Mouse (Mus musculus): ENCODE results near the gene Slc5a10. TPM values are rescaled to one million over a fixed set of nuclear protein-coding genes. Genes with fewer than 3 reads are reported as not detected.

Slc5a10 gene
- polyA plus RNA-seq, 1 experiment from 2014 or later, result 0.13 TPM

DNA sequence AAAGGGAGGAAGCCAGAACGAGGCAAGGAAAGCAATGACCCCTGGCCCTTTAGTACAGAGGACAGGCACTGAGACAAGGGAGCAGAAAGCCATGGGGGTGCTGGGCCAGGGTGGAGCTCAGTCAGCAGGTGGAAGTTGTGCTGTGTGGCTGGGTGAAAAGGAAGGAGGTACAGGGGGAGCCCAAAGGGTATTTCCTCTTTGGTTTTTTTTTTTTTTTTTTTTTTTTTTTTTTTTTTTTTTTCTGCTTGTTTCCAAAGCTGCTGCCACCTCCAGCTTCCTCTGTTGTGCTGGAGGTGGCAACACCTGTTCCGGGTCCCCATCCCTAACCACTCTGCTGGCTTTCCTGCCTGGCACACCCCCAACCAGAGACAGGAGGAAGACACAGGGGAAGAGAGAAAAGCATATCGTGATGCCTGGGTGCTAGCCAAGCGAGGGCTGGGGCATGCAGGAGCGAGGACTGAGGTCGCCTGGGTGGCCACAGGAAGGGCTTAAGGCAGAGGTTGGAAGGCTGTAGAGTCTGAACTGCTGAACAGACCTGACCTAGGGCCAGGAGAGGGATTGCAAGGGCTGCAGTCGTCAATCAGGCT is 59.7 kb downstream of the Slc5a10 start:
- Histone ChIP-seq H3K9me3 (ENCODE audit: control insufficient read depth) (no peaks in the 10 kb centered on the region), H3K9ac (ENCODE audit: low read depth, low read length) (no peak overlapping the region), H3K4me3 (ENCODE audit: low read depth, low read length) (no peak overlapping the region), H3K27me3 (replicated peaks; ENCODE audit: control insufficient read depth, insufficient read depth, low read length) (no peaks in the 10 kb centered on the region), H3K36me3 (ENCODE audit: control insufficient read depth, insufficient read depth) (no peaks in the 10 kb centered on the region), H3K27ac (ENCODE audit: low read depth, low read length) (no peak overlapping the region), H3K4me1 (replicated peaks; ENCODE audit: control insufficient read depth, insufficient read depth, low read length) (no peaks in the 10 kb centered on the region), H3K4me2 (replicated peaks; ENCODE audit: low read depth) (no peak overlapping the region)
- ATAC-seq, result no peak
- no peak for TF ChIP-seq CTCF (IDR thresholded peaks at IDR 0.05; ENCODE audit: low read depth)
- WGBS, result 71% methylated on average over 7 of the region's 7 CpGs

DNA sequence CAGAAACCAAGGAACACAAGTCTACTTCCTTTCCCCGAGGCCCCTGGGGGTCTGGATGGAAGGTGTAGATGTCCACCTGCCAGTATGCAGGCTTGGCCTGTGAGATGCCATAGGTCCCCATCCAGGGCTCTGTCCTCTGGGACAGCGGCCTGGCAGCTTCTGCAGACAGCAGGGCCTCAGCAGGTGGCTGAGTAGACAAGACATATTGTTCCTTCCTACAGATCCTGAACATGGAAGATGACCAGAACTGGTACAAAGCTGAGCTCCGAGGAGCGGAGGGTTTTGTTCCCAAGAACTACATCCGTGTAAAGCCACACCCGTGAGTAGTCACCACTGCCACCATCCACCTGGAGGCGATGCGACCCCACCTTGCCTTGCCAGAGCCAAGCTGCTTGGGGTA is 60.6 kb downstream of the Slc5a10 start:
- Histone ChIP-seq H3K9ac (ENCODE audit: low read depth, low read length) (no peak overlapping the region), H3K4me3 (ENCODE audit: low read depth, low read length) (no peak overlapping the region), H3K36me3 (ENCODE audit: control insufficient read depth, insufficient read depth) (no peaks in the 10 kb centered on the region), H3K27me3 (replicated peaks; ENCODE audit: control insufficient read depth, insufficient read depth, low read length) (no peaks in the 10 kb centered on the region), H3K4me1 (replicated peaks; ENCODE audit: control insufficient read depth, insufficient read depth, low read length) (no peaks in the 10 kb centered on the region), H3K27ac (ENCODE audit: low read depth, low read length) (no peak overlapping the region), H3K4me2 (replicated peaks; ENCODE audit: low read depth) (no peak overlapping the region), H3K9me3 (ENCODE audit: control insufficient read depth) (no peaks in the 10 kb centered on the region)
- no peak for TF ChIP-seq CTCF (IDR thresholded peaks at IDR 0.05; ENCODE audit: low read depth)
- ATAC-seq, result no peak
- 90% methylated on average over 8 of the region's 8 CpGs for WGBS

DNA sequence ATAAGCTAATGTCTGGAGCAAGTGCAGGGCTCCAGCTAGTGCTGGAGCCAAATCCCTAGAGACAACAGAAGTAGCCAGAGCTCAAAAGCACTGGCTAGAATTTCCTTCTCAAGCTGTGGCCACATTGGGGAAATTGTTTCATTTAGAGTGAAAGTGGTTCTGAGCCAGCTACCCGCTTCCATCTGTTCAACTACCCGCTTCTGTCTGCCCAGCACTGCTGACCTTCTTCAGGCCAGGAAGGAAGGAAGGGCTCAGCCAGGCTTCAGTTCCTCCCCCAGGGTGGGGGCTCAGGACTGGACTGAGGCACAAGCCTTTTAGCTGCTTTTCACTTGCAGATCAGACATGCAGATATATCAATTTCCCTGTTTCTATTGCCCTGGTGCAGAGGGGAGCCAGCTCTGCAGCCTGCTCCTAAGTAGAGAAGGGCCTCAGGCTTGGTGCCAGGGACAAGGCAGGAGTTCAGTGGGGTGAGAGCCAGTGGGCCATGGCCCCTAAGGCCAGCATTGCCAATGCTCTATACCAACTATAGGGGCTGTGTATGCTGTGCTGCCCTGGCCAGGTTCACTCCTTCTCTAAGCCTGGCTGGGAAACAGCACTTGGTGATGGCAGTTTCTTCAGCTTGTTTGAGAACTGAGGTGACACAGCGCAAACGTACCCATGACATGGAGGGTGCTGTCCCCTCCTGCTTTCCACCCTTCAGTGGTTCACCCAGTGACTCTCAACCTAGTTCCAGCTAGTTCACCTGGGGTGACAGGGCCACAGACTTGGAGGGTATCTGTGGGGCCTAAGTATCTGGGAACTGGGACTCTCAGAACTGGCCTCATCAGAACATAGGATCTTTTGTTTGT is 61.4 kb downstream of the Slc5a10 start:
- Histone ChIP-seq H3K9ac (ENCODE audit: low read depth, low read length) (no peak overlapping the region), H3K27ac (ENCODE audit: low read depth, low read length) (no peak overlapping the region), H3K27me3 (replicated peaks; ENCODE audit: control insufficient read depth, insufficient read depth, low read length) (no peaks in the 10 kb centered on the region), H3K4me2 (replicated peaks; ENCODE audit: low read depth) (no peak overlapping the region), H3K9me3 (ENCODE audit: control insufficient read depth) (no peaks in the 10 kb centered on the region), H3K4me1 (replicated peaks; ENCODE audit: control insufficient read depth, insufficient read depth, low read length) (no peaks in the 10 kb centered on the region), H3K36me3 (ENCODE audit: control insufficient read depth, insufficient read depth) (no peaks in the 10 kb centered on the region), H3K4me3 (ENCODE audit: low read depth, low read length) (no peak overlapping the region)
- TF ChIP-seq CTCF (IDR thresholded peaks at IDR 0.05; ENCODE audit: low read depth), result no peak
- 77% methylated on average over 4 of the region's 4 CpGs for WGBS
- no peak for ATAC-seq

DNA sequence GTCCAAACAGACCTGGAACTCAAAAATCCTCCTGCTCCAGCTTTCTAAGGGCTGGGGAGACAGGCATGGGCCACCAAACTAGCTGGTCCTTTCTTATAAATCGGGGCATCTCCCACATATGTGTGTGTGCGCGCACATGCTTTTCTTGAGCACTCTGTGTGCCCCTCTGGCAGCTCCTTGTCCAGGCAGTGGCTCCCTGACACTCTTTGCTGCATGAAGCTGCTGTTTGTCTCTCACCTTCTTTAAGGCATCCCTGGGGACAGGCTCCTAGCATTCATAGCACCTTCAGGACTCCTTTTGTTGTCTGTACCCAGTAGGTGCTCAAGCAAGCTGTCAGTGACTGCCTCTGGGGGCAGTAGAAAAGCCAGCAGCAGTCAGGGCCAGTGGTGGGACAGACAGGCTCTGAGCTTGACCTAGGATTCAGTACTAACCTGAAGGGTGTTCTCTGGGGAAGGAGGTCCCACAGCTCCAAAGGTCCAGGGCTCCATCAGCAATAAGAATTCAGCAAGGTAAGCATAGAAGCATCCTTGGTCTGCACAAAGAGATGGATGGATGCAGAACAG is 62.2 kb downstream of the Slc5a10 start:
- Histone ChIP-seq H3K27me3 (replicated peaks; ENCODE audit: control insufficient read depth, insufficient read depth, low read length) (no peaks in the 10 kb centered on the region), H3K4me3 (ENCODE audit: low read depth, low read length) (no peak overlapping the region), H3K9me3 (ENCODE audit: control insufficient read depth) (no peaks in the 10 kb centered on the region), H3K4me1 (replicated peaks; ENCODE audit: control insufficient read depth, insufficient read depth, low read length) (no peaks in the 10 kb centered on the region), H3K36me3 (ENCODE audit: control insufficient read depth, insufficient read depth) (no peaks in the 10 kb centered on the region), H3K9ac (ENCODE audit: low read depth, low read length) (no peak overlapping the region), H3K27ac (ENCODE audit: low read depth, low read length) (no peak overlapping the region), H3K4me2 (replicated peaks; ENCODE audit: low read depth) (no peak overlapping the region)
- TF ChIP-seq CTCF (IDR thresholded peaks at IDR 0.05; ENCODE audit: low read depth), result no peak
- WGBS, result 91% methylated on average over 3 of the region's 3 CpGs
- no peak for ATAC-seq

DNA sequence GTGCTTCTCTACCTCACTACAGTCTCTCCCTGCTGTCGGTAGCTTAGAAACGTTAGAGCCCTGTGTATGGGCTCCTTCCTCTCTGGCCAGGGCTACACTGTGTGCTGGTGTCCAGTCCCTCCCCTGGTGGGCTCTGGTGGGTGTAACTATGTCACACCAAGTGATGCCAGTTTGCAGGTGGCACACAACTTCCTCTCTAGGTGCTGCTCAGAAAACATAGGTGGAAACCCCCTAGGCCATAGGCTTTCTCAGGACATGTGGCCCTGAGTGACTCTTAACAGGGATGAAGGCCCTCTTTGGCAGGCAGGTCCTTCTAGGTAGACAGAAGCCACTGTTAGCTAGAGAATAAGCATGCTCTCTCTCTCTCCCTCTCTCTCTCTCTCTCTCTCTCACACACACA is 63.2 kb downstream of the Slc5a10 start:
- TF ChIP-seq CTCF (IDR thresholded peaks at IDR 0.05; ENCODE audit: low read depth), result no peak
- no peak overlapping the region for H3K27ac ChIP-seq (ENCODE audit: low read depth, low read length)
- H3K4me2 ChIP-seq (replicated peaks; ENCODE audit: low read depth), result no peak overlapping the region
- H3K4me3 ChIP-seq (ENCODE audit: low read depth, low read length), result no peak overlapping the region
- WGBS, result 69% methylated on average over 2 of the region's 2 CpGs
- ATAC-seq, result no peak
- H3K9me3 ChIP-seq (ENCODE audit: control insufficient read depth), result no peaks in the 10 kb centered on the region
- no peaks in the 10 kb centered on the region for H3K27me3 ChIP-seq (replicated peaks; ENCODE audit: control insufficient read depth, insufficient read depth, low read length)
- no peak overlapping the region for H3K9ac ChIP-seq (ENCODE audit: low read depth, low read length)
- no peaks in the 10 kb centered on the region for H3K4me1 ChIP-seq (replicated peaks; ENCODE audit: control insufficient read depth, insufficient read depth, low read length)
- no peaks in the 10 kb centered on the region for H3K36me3 ChIP-seq (ENCODE audit: control insufficient read depth, insufficient read depth)

DNA sequence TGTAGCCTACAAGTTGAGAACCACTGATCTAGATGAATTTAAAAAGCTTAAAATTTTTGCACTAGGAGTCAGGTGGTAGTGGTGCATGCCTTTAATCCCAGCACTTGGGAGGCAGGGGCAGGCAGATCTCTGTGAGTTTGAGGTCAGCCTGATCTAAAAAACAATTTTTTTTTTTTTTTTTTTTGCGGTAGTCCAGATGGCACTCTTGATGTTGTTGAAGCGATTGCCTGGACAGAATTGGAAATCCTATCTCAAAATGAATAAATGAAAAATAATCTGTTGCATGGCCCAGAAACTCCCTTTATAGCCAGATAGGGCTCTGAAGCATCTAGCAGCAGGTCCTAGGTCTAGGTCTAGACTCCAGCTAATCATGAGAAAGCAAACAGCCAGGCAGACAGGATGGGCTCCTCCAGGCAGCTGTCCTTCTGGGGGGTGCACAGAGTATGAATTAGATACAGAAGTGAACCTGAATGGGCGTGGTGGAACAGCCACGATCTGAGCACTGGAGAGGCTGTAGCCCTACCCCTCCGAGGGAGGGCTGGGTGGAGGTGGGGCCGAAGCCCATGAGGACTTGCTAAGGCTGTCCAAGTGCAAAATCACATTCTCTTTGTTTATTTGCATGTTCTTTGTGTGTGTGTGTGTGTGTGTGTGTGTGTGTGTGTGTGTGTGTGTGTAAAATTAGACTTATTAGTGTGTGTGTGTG is 64.3 kb downstream of the Slc5a10 start:
- H3K9ac ChIP-seq (ENCODE audit: low read depth, low read length), result no peak overlapping the region
- TF ChIP-seq CTCF (IDR thresholded peaks at IDR 0.05; ENCODE audit: low read depth), result no peak
- H3K9me3 ChIP-seq (ENCODE audit: control insufficient read depth), result no peaks in the 10 kb centered on the region
- H3K27ac ChIP-seq (ENCODE audit: low read depth, low read length), result no peak overlapping the region
- WGBS, result 59% methylated on average over 6 of the region's 6 CpGs
- no peak for ATAC-seq
- no peaks in the 10 kb centered on the region for H3K27me3 ChIP-seq (replicated peaks; ENCODE audit: control insufficient read depth, insufficient read depth, low read length)
- H3K4me3 ChIP-seq (ENCODE audit: low read depth, low read length), result no peak overlapping the region
- H3K4me2 ChIP-seq (replicated peaks; ENCODE audit: low read depth), result no peak overlapping the region
- no peaks in the 10 kb centered on the region for H3K4me1 ChIP-seq (replicated peaks; ENCODE audit: control insufficient read depth, insufficient read depth, low read length)
- no peaks in the 10 kb centered on the region for H3K36me3 ChIP-seq (ENCODE audit: control insufficient read depth, insufficient read depth)
